Mouse (Mus musculus): ENCODE measurements around the gene Lypd6b. TPM values are rescaled to one million over a fixed set of nuclear protein-coding genes. Genes with fewer than 3 reads are reported as not detected.

Gene Lypd6b
- polyA plus RNA-seq, 1 experiment: 1.5 TPM

DNA sequence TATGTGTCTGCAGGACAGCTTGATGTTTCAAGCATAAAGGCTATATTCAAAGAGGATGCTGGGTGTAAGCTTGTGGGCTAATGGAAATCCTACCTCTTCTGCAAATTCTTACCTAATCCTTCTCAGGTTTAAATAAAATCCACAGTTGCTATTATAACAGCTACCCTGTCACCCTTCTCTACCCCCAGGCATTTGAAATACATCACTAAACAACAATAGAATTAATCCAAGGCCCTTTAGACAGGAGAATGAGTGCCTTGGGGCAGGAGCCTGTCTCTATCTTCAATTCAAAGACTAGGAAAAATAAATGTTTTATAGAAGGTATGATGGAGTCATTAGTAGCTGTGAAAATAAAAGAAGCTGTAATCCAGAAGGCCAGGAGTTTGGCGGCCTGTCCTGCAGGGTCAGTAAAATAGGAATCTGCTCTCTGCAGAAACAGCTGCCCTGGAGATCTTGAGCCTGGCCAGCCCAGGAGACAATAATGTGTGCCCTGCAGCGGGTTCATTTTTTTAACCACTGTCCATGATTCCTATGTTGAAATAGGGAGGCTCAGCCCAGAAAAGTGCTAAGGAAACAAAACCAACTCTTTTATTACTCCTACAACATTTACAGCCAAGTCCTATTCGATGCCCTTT lies 124.9 kb downstream of the Lypd6b start:
- H3K4me1 ChIP-seq (ENCODE audit: control insufficient read depth, insufficient read depth, low read length): no peaks in the 10 kb centered on the region
- no peak overlapping the region for H3K27ac ChIP-seq (ENCODE audit: insufficient read depth, low read depth, low read length)
- DNase-seq: no peak
- H3K4me3 ChIP-seq (ENCODE audit: insufficient read depth, low read depth, low read length): no peak overlapping the region
- 56% methylated on average over 3 of the region's 3 CpGs for WGBS
- H3K36me3 ChIP-seq (ENCODE audit: control insufficient read depth, insufficient read depth, low read length): no peaks in the 10 kb centered on the region
- H3K27me3 ChIP-seq (replicated peaks; ENCODE audit: control insufficient read depth, insufficient read depth, low read length): no peaks in the 10 kb centered on the region
- no peak for TF ChIP-seq POLR2A (IDR thresholded peaks at IDR 0.05; ENCODE audit: low read depth, low read length)

- WGBS: 29% methylated on average over 10 of the region's 10 CpGs
- Histone ChIP-seq H3K4me1 (ENCODE audit: control insufficient read depth, insufficient read depth, low read length) (no peaks in the 10 kb centered on the region), H3K36me3 (ENCODE audit: control insufficient read depth, insufficient read depth, low read length) (no peaks in the 10 kb centered on the region), H3K27ac (ENCODE audit: insufficient read depth, low read depth, low read length) (no peak overlapping the region), H3K4me3 (ENCODE audit: insufficient read depth, low read depth, low read length) (no peak overlapping the region), H3K27me3 (replicated peaks; ENCODE audit: control insufficient read depth, insufficient read depth, low read length) (no peaks in the 10 kb centered on the region)
- TF ChIP-seq CTCF (conservative IDR thresholded peaks at IDR 0.05; ENCODE audit: insufficient read depth, insufficient read length, low read depth, low read length) (no peak), POLR2A (IDR thresholded peaks at IDR 0.05; ENCODE audit: low read depth, low read length) (no peak)
- DNase-seq: no peak
Measured at GRCm38 (mm10) chr2:49917489-49917888, 130.0 kb downstream of the Lypd6b start.

- no peaks in the 10 kb centered on the region for H3K36me3 ChIP-seq (ENCODE audit: control insufficient read depth, insufficient read depth, low read length)
- DNase-seq: no peak
- no peak overlapping the region for H3K4me3 ChIP-seq (ENCODE audit: insufficient read depth, low read depth, low read length)
- no peak for TF ChIP-seq CTCF (conservative IDR thresholded peaks at IDR 0.05; ENCODE audit: insufficient read depth, insufficient read length, low read depth, low read length)
- no peak for TF ChIP-seq POLR2A (IDR thresholded peaks at IDR 0.05; ENCODE audit: low read depth, low read length)
- H3K4me1 ChIP-seq (ENCODE audit: control insufficient read depth, insufficient read depth, low read length): no peaks in the 10 kb centered on the region
- no peak overlapping the region for H3K27ac ChIP-seq (ENCODE audit: insufficient read depth, low read depth, low read length)
- no peaks in the 10 kb centered on the region for H3K27me3 ChIP-seq (replicated peaks; ENCODE audit: control insufficient read depth, insufficient read depth, low read length)
- WGBS: 84% methylated on average over 4 of the region's 4 CpGs
Measured at GRCm38 (mm10) chr2:49918132-49918531, 130.6 kb downstream of the Lypd6b start.

DNA sequence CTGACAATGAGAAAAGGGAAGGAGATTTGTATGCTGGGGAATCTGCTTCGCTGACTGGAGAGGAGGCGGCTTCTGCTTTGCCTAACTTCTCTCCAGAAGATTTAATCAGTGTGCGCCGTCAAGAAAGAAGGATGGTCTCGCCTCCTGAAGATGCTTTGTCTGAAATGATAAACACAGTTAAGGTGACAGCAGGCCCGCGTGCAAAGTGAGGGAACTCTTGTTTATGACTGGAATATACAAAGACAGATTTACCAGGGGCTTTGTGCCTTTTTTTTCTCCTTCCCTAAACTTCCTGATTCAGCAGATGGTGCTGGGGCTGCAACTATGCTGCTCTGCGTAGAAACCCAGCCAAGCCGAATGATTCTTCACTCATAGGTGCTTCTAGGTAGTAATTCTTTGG lies 131.2 kb downstream of the Lypd6b start:
- no peak for TF ChIP-seq POLR2A (IDR thresholded peaks at IDR 0.05; ENCODE audit: low read depth, low read length)
- TF ChIP-seq CTCF (conservative IDR thresholded peaks at IDR 0.05; ENCODE audit: insufficient read depth, insufficient read length, low read depth, low read length): no peak
- no peak for DNase-seq
- Histone ChIP-seq H3K27me3 (replicated peaks; ENCODE audit: control insufficient read depth, insufficient read depth, low read length) (no peaks in the 10 kb centered on the region), H3K36me3 (ENCODE audit: control insufficient read depth, insufficient read depth, low read length) (no peaks in the 10 kb centered on the region), H3K27ac (ENCODE audit: insufficient read depth, low read depth, low read length) (no peak overlapping the region), H3K4me1 (ENCODE audit: control insufficient read depth, insufficient read depth, low read length) (no peaks in the 10 kb centered on the region), H3K4me3 (ENCODE audit: insufficient read depth, low read depth, low read length) (no peak overlapping the region)
- WGBS: 49% methylated on average over 9 of the region's 9 CpGs

GRCm38 (mm10) chr2:49921948-49922347 lies 134.5 kb downstream of the Lypd6b start:
- WGBS: 48% methylated on average over 8 of the region's 8 CpGs
- Histone ChIP-seq H3K27ac (ENCODE audit: insufficient read depth, low read depth, low read length) (no peak overlapping the region), H3K4me1 (ENCODE audit: control insufficient read depth, insufficient read depth, low read length) (no peaks in the 10 kb centered on the region), H3K27me3 (replicated peaks; ENCODE audit: control insufficient read depth, insufficient read depth, low read length) (no peaks in the 10 kb centered on the region), H3K4me3 (ENCODE audit: insufficient read depth, low read depth, low read length) (no peak overlapping the region), H3K36me3 (ENCODE audit: control insufficient read depth, insufficient read depth, low read length) (no peaks in the 10 kb centered on the region)
- no peak for DNase-seq
- TF ChIP-seq CTCF (conservative IDR thresholded peaks at IDR 0.05; ENCODE audit: insufficient read depth, insufficient read length, low read depth, low read length): no peak
- TF ChIP-seq POLR2A (IDR thresholded peaks at IDR 0.05; ENCODE audit: low read depth, low read length): no peak

- Histone ChIP-seq H3K36me3 (ENCODE audit: control insufficient read depth, insufficient read depth, low read length) (no peaks in the 10 kb centered on the region), H3K27me3 (replicated peaks; ENCODE audit: control insufficient read depth, insufficient read depth, low read length) (no peaks in the 10 kb centered on the region), H3K4me1 (ENCODE audit: control insufficient read depth, insufficient read depth, low read length) (no peaks in the 10 kb centered on the region), H3K27ac (ENCODE audit: insufficient read depth, low read depth, low read length) (no peak overlapping the region), H3K4me3 (ENCODE audit: insufficient read depth, low read depth, low read length) (no peak overlapping the region)
- DNase-seq: no peak
- TF ChIP-seq CTCF (conservative IDR thresholded peaks at IDR 0.05; ENCODE audit: insufficient read depth, insufficient read length, low read depth, low read length) (no peak), POLR2A (IDR thresholded peaks at IDR 0.05; ENCODE audit: low read depth, low read length) (no peak)
- whole genome bisulfite sequencing: 70% methylated on average over 4 of the region's 4 CpGs
Measured at GRCm38 (mm10) chr2:49922810-49923209, 135.3 kb downstream of the Lypd6b start.

GRCm38 (mm10) chr2:49926186-49926585 lies 138.7 kb downstream of the Lypd6b start:
- no peak for DNase-seq
- no peak overlapping the region for H3K4me3 ChIP-seq (ENCODE audit: insufficient read depth, low read depth, low read length)
- H3K4me1 ChIP-seq (ENCODE audit: control insufficient read depth, insufficient read depth, low read length): no peaks in the 10 kb centered on the region
- 74% methylated on average over 5 of the region's 5 CpGs for WGBS
- H3K27ac ChIP-seq (ENCODE audit: insufficient read depth, low read depth, low read length): no peak overlapping the region
- TF ChIP-seq POLR2A (IDR thresholded peaks at IDR 0.05; ENCODE audit: low read depth, low read length) (no peak), CTCF (conservative IDR thresholded peaks at IDR 0.05; ENCODE audit: insufficient read depth, insufficient read length, low read depth, low read length) (no peak)
- no peaks in the 10 kb centered on the region for H3K27me3 ChIP-seq (replicated peaks; ENCODE audit: control insufficient read depth, insufficient read depth, low read length)
- no peaks in the 10 kb centered on the region for H3K36me3 ChIP-seq (ENCODE audit: control insufficient read depth, insufficient read depth, low read length)

All from kidney, adult 2 months (tissue).